Mouse (Mus musculus): ENCODE measurements around the gene Ric8b.

Ric8b gene

DNA sequence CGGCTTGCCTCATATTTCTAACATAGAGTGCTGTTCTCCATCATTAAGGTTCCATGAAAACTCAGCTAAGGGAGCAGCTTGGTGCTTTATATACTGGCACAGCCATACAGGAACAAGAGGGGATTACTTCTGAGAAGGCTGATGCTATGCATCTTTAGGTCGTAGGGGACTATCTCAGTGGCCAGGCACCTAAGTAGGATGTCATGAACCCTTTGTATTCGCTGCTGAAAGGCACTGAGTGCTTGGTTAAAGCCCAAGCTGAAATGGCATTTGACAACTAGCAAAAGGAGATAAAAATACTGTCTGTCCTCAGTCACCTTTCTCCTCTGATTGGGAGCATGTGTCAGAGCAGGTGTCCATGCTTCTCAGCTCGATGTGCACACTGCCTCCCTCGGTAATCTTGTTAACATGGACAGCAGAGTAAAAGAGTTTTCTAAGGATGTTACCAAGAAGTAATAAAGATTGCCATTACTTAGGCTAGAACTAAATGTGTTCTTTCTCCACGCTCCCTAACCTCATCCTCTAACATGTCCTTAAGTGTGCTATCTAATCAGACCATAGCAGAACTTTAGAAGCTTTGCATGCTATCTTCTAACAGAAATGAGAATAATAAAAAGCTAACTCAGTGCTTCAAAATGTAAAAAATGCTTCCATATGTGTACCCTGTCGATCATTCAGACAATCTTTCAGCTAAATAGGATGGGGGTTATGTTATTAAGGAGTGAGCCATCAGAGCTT, 89.3 kb downstream of the Ric8b start:
- no peak for DNase-seq (ENCODE audit: low spot score)

DNA sequence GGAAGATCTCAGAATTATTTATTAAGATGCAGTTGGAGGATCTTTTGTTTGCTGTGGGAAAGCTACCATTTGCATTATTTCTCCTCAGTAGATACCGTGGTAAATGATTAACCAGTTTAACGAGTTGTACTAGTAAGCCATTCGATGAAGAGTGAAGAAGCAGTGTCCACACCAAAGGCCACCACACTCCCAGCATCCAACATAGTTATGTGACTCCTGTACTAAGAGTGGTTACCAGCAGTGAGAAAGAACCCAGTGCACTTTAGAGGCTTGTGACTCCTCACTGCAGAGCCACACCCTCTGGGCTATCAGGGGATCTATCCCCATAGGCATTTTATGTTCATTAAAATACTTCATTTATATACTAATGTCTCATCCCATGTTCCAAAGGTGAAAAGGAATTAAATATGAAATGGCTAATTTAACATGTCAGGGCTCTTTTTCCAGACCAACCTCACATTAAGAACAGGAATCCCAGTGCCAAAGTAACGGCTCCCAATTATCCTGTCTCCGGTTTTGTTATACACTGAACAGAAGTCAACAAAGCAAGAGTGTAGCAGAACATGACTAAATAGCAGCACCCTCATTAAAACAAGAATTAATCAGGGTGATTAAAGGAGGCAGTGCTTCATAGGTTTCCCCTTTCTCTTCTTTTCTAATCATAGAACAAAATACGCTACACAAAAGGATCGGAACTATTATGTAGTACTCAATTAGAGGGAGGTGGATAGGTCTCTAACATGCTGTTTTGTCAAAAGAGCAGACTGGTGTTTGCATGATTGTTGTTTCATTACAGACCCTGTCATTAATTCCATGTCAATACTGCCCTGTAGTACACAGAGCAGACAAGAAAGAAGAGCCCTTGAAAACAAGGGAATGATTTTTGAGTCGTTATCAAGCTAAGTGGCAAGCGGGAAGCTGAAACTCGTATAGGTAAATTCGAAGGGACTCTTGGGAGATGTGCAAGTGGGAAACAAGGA, 90.7 kb downstream of the Ric8b start:
- DNase-seq (ENCODE audit: low spot score) = no peak

DNA sequence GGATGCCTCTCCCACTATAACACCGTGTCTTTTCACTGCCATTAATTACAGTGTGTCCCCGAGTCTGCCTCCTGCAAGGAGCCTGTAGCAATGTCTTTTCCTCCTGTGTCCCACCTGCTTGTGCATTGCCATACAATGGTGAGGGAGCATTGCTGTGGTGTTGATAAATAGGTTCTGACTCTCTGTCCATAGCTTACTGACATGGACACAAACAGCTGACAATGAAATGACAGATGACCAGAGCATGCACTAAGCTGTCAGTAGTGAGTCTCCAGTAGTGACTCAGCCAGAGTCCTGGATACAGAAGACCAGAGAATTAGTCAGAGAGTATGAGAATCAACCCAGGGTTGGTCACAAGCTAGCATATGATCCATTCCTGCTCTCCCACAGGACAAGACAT, 93.7 kb downstream of the Ric8b start:
- DNase-seq (ENCODE audit: low spot score) = no peak

DNA sequence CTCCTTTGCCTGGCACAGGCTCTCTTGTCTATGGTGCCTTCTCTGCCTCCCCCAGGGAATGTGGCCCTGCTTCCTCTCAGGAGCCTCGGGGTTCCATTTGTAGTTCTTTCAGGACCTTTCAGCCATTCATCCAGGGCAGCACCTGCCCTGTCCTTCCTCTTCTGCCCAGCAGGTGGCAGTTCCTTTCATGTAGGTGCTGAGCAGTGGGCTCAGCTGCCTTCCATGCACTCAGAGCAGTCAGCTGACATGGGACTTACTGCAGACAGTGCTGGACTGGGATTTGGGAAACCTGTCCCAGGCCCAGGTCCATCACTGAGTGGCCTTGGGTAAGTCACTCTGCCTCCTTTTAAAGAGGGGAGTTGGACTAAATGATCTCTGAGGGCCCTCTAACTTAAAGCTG, 96.0 kb downstream of the Ric8b start:
- DNase-seq (ENCODE audit: low spot score) = no peak

DNA sequence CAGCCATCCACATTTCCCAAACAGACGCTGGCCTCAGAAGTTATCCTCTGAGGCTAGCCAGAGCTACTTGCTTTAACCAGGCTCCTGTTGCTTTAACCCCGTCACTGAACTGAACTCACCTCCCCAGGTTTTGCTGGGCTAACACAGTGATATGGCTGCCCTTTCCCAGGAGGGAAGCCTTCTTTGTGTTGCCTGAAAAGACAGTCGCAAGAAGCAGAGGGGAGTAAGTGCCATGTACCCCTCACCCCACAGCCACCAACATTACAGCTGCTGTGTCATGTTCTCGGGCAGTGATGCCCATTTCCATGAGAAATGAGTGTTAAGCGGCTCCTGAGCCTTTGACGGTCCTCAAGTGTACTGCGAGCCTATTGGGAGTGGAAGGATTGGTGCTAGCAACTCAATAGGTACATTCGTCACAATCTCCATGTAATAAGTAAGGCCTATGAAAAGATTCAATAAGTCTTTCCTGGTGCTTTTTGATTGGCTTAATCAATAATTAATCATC, 96.6 kb downstream of the Ric8b start:
- DNase-seq (ENCODE audit: low spot score) = no peak

DNA sequence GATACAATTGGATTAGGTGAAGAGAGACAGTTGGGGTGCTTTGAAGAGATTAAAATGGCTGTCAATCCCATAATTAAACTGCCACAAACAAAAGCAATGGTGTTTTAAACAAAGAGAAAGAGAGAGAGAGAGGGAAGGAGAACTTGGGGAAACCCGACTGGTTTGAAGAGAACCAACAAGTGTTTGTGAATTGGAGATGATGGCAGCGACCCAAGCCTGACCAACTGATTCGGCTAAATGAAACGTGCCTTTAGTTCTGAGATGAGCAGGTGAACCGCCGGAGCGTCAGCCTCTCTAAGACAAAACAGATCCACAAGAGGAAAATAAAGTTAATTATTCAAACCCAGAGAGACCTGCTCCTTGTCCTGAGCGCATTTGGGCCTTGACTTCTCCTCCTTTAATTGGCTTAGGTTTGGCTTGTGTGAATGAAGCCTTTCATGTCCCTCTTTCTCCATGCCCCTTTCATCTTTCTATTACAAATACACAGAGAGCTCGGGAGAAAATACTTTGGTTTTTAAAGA, 97.1 kb downstream of the Ric8b start:
- no peak for DNase-seq (ENCODE audit: low spot score)

DNA sequence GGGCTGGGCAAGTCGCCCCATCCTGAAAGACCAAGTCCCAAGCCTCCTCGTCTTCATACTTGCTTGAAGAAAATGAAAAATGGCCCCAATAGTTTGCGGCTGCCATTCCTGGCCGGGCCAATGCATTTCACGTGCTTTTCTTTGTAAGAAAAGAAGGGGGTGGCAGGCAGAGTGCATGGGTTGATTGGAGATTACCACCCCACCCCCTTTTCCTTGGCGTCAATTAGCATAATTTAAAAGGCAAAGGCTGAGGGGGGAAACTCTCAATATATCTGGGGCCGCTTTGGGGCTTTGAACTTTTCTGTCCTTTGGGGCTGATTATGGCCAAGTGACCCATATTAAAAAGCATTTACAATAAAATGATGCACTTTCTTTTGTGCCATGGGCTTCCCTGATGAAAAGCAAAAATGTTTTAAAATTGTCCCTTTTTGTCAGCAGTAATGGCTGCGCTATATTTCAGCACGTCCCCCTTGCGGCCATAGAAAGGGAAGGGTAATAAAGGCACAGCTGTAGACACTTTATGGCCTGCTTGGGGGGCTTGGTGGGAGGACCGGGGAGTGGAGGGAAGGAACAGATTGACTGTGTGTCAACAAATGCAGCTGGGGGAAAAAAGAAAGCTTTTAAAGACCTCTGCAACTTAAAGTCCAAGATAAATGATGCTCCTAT, 105.4 kb downstream of the Ric8b start:
- no peak for DNase-seq (ENCODE audit: low spot score)

DNA sequence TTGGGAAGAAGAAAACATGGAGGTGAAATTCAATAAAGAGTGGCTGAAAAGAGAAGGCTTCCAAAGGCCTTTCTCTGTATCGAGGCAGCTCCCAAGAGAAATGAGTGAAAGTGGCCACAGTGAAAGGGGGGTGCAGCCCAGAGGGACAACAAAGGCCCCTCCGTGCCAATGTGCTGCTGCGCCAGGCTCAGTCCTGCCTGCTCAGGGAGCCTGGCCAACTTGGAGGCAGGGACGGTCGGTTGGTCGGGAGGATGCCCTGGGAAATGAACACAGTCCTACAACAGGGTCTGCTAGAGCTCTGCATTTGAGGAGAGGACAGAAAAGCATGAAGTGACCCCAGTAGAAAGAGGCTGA, 105.9 kb downstream of the Ric8b start:
- DNase-seq (ENCODE audit: low spot score) = no peak

DNA sequence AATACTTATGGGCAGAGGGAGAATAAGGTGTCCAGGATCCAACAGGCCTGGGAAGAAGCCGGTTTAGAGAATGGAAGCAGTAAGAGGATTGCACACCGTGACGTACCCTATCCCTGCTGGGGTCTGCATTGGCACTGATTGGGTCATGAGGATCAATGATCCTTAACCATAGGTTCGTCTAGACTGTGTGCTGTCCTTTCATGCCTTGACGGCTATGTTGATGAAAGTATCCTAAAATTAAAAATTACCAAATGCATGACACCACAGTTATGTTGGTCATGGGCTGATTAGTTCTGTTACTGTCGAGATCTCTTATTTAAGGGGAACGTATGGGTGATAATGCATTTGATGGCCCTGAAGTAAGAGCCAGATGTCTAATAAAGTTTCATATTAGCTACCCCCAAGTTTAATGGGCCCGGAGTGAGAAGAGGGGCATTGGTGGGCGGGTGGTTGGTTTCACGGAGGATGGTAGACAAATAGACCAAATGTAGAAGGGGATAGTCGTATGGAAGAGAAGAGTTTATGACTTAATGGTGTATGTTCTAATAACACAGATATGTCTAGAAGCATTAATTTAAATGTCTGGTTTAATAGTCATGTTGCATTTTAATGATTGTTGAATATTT, 108.5 kb downstream of the Ric8b start:
- DNase-seq (ENCODE audit: low spot score) = no peak

DNA sequence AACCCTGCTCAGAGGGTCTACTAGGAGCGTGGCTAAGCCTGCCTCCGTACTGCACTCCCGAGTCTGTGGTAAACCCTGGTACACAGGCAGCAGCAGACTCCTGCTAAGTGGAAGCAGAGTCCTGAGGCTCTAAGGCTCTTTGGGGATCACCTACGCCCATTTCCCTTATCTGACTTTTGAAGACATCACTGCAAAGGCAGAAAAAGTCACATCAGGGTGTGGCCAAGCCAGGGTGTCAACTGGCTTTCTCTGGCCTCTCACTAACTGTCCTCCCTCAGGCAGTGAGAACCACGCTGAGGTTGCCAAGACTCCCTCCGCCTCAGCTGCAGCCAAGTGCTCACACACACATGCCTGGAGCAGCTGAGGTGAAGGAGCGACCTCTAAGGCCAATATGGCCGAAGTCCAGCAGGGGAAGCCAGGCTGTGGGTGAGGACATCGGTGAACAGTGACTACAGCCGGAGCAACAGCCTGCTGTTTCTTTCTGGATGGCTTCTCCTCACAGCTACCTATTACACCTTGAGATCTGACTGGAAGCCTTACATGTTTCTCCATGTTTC, 110.3 kb downstream of the Ric8b start:
- no peak for DNase-seq (ENCODE audit: low spot score)

DNA sequence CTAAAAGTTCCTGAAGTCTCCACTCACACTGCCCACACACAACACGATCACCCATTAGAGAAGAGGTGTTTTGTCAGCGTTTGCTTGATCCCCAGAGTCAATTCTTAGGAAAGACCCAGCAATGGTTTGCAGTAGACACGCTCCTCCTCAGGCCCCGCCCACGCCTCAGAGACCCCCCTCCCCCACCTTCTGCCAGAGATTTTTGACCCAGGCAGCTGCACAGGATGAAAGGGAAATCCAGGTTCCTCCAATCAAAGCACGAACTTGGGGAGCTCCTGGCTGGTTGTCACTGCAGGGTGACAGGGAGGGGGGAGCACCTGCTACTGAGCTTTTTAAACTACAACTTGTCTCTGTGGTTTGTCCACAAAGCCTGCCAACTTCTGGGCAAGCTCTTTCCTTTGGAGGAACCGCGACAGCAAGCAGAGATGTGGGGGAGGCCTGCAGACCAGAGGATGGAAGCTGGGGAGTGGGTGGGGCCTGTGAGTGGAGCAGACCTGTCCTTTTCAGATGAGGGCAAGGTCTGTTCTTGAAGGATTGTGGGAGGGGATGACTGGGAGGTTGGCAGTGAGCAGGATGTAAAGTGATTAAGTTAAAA, 117.8 kb downstream of the Ric8b start:
- no peak for DNase-seq (ENCODE audit: low spot score)

DNA sequence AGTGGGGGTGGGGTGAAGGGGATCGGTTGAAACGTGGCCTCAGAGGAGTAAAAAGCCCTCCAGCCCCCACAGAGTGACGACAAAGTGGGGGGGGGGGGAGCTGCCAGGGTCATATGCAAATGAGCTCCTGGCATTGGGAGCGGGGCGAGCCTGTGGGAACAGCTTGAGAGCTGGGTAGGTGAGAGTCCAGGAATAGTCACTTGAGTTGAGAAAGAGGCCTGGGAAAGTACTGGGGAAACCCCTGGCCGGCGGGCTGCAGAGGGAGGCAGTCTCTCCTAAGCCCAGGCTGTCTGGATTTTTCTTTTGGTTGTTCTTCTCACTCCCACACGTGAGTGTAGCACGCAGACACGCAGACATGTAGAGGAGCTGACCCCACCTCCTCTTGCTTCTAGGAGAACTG, 120.7 kb downstream of the Ric8b start:
- DNase-seq (ENCODE audit: low spot score) = no peak

DNA sequence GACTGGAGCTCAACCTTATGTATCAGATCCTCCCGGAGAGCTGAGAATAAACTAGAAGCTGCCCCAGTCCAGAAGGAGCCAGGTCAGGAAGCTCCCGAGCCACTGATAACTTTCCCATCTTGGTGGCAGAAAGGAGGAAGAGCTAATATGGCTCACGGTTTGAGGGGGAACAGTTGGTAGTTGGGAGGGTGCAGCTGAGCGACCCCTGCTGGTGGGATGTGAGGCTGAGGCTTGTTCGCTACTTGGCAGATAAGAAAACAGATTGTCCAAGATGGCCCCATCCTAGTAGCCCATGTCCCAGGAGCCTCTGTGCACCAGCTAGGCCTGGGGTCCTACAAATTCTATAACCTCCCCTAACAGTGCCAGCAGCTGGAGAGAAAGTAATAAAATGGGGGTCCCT, 121.4 kb downstream of the Ric8b start:
- DNase-seq (ENCODE audit: low spot score) = no peak

DNA sequence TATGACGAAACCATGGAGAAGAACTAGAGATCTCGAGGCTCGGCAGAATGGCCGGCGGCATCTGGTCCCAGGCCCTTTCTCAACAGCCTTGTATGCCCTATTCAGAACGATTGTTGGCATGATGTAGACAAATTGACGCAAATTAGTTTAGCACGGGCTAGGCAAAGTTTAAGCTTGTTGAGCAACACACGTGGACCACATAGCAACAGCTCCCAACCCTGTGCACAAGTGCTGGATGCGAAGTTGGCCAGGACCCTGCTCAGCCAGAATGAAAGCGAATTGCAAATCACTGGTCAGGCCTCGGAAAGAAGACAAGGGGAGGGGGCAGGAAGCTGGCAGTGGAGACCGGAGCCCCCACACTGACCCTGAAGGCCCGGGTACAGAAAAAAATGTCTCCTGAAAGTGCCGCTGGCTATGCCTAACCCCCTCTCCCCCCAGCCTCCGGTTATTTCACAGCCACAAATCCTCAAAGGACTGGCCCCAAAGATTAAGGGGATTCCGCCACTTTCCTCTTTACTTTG, 126.8 kb downstream of the Ric8b start:
- DNase-seq (ENCODE audit: low spot score) = no peak

DNA sequence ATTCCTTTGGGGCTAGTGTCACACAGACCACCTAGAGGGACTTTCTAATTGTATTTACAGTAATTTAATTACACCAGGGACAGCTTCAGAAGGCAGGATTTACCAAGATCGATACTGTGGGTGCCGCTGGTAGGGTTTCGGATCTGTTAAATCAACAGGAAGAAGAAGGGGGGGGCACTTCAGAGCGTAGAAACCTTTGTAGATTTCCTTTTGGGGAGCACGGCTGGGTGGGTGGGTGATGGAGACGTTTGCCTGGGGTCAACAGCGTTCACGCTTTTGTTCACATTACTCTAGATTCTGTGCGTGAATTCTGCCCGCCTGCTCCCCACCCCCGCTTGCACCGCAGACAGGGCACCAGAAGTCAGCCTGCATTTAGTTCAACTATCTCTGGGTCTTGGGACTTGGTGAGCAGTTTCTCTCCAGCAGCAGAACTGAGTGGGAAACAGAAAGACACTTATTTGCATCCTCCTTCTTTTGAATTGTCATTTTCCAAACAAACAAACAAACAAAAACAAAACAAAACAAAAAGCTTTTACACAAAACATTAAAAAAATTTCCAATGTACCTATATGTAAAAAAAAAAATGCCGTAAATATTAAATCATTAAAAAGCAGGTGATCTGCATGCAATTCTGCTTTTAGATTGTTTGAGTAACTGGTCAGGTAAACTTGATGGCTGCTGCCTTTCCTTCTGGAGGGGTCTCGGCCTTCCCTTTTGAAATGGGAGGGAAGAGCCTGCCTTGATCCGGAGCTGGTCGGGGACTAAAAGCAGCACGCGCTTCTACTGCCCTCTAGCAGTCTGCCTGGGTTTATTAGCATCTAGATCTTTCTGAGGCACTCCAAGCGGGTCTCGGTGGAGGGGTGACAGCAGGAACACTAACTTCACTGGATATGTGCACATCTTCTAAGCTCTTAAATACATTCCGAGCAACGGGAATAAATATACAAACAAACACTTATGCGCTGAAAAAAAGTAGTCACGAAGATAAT, 127.6 kb downstream of the Ric8b start:
- no peak for DNase-seq (ENCODE audit: low spot score)

DNA sequence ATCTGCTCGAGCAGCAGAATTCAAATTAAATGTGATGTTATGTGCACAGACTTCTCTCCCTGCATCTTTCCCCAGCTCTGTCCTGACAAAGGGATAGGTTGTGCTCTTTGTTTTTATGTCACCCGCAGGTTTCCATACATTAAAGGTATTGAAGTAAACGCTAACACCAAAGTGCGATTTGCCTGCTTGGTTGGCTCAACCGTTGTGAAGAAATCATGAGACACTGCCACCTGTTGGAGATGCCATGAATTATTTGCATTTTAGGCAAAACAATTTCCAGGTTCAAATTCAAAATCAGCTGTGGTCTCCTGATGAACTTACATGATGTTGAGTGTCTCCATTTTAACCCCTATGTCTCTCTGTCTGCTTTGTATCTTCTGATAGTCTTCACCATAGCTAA, 129.2 kb downstream of the Ric8b start:
- no peak for DNase-seq (ENCODE audit: low spot score)

DNA sequence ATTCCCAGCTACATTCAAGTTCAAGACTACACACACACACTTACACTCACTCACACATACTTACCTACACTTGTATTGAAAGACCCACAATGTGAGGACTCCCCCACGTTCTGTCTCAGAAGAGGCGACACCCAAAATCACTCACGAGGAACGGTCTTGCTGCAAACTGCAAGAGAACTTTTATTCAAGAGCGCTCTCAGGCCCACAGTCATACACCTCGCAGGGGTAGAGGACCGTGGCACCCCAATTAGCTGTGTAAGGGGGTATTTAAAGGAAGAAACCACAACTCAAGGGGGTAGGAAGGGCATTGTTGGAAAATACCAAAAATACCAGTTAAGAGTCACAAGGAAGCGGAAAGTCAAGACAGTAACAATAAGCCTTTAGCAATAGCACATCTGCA, 130.6 kb downstream of the Ric8b start:
- DNase-seq (ENCODE audit: low spot score) = no peak

DNA sequence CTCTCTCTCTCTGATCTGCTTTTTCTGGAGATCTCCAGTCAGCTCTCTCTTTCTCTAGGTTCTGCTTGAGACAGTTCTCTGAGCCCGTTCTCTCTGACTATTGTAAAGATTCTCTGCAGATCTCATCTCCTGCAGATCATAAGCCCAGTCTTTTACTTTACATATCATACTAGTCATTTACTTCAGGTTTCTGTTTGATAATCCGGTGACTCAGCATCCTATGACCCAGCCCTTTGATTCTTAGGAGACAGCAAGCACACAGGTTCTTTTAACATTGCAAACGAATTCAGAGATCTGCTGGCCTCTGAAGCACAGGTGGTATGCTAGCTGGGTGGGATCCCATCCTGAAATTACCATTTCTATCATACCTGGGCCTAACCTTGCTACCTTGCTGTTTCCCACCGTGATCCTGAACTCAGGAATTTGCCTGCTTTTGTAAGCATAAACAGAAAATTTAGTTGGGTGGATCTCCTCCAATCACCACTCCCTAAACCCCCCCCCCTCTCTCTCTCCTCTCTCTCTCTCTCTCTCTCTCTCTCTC, 133.3 kb downstream of the Ric8b start:
- DNase-seq (ENCODE audit: low spot score) = no peak

DNA sequence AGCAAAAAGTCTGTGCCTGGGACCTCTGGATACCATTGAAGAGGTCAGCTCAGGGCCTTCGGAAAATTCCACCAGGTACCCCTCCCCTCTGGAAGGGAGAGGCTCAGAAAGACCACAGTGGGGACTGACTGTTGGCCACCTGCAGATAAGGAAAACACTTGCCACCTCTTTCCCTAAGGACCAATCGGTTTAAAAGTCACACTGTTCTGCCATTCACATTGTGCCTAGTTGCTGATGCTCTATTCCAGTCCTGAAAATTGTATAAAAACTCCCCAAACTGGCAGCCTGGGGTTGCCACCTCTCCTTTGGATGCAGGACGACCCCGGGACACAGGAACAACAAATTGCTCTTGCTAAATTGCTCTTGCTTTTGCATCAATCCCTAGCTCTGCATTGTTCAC, 135.0 kb downstream of the Ric8b start:
- no peak for DNase-seq (ENCODE audit: low spot score)
